Mouse (Mus musculus) ovary, adult 18-20 months (tissue): ENCODE measurements around the gene Uck2.

Experiments
- DNase-seq: peaks from one replicate; pipeline ENCODE4 v3.0.0; 2022; ENCODE audit warnings: low spot score, mixed read lengths

The Uck2 gene

DNA sequence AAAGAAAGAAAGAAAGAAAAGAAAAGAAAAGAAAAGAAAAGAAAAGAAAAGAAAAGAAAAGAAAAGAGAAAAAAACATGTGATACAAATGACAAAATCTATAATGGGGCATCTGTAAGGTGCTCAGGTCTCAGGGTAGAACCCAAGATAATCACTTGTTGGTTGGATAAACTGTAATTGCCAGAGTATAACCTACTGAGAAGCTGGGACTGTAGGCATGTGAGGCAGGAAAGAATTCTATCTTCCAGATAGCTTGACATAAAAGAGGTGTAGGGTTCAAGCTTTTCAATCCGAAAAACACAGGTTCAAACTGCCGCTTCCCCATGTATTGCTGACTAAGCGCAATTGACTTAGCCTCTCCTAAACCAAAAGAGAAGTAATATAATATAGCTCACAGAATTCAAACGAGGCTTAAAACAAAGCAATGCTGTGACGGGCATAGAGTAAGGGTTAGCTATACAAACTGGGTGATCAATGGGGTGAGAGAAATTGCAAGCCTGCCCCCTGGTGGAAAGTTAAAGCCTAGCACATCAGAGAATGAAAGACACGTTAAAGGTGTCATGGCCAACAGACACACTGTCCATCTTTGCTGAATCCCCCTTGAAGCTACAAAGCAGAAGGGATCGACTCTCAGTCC, 73.0 kb downstream of the Uck2 start:
- DNase-seq, result no peak

GRCm38 (mm10) chr1:167208816-167209215, 76.3 kb downstream of the Uck2 start:
- no peak for DNase-seq

DNA sequence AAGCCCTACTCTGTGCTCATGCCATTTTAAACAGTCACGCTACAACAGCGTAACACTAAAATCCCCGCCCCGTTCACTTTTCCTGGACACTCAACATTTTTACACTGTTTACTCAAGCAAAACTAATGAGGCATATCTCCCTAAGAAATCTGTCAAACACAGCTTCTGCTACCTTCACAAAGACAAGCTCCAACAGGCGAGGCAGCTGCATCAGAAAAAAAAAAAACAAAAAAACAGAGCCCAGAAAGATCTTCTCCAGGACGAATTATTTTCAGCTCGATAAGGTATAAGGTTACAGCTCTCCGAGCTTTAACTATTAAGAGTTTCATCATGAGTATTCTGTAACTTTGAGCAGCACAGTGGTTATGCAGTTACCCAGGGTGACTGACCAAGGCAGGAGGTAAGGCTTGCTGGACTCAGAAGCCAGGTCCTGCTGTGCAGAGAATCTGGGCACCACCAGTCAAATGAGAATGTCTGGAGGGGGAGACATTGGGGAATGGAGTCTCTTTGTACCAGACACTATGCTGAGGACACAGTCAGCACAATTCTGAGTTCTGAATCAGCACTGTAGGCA, 79.9 kb downstream of the Uck2 start:
- no peak for DNase-seq

DNA sequence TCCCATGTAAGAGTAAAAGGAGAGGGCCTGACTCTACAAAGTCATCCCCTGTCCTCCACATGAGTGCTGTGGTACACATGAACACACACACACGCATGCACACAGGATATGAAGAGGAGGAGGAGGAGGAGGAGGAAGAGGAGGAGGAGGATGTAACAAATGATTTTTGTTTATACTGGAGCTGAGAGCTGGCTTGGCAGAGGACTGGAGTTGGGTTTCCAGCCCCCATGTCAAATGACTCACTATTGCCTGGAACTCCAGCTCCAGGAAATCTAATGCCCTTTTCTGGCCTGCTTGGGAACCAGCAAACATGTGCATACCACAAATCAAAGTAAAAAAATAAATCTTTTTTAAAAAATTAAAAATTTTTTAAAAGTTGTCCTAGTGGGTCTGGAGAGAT, 80.7 kb downstream of the Uck2 start:
- no peak for DNase-seq

GRCm38 (mm10) chr1:167194766-167195165, 90.4 kb downstream of the Uck2 start:
- no peak for DNase-seq

DNA sequence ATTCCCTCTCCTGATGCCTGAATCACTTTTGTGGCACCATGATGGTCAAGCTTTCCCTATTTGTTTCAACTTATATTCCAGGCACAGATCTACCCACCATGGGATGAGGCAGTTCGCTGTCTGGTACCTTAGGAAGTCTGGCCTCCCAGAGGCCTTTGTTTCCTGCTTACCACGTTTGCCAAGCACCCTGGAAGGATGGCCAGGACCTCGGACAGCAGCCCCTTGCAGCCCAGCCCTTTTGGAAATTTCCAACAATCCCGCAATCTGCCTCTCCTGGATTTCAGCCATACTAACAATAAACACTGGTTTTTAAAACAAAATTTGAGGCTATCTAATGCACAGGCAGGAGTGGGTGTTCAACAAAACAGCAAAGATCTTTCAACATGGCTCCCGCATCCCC, 97.3 kb downstream of the Uck2 start:
- no peak for DNase-seq

- no peak for DNase-seq
These were observed 103.1 kb downstream of the Uck2 start for GRCm38 (mm10) chr1:167181919-167182616.
